In the genomic region with DNA sequence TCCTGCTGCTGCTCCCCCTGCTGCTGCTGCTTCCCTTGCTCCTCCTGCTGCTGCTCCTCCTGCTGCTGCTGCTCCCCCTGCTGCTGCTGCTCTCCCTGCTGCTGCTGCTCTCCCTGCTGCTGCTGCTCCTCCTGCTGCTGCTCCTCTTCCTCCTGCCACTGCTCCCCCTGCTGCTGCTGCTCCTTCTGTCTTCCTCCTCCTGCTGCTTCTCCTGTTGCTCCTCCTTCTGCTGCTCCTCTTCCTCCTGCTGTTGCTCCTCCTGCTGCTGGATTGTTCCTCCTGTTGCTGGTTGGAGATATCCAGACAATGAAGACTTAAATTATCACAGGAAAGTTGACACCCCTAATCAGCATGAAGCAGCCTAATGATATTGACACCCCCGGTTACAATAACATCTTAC, we compare ENCODE assay signal across 1 mouse cellular context.
A peak's percentile ranks its signal among the peaks of the same experiment; 100 is the strongest.
TF ChIP-seq lines count a peak whose summit lies in the region.

No protein-coding gene starts in this region.

TF ChIP-seq in MEL, 35 proteins besides CTCF, POLR2A, EP300 and RAD21:
- no peak for TF ChIP-seq MAZ (IDR thresholded peaks at IDR 0.05; ENCODE audit: low read depth, low read length)
- peak; percentile 40; the same call in 1 of the 2 replicates for TF ChIP-seq SIN3A (IDR thresholded peaks at IDR 0.05; ENCODE audit: low read length)
- TF ChIP-seq CHD1 (IDR thresholded peaks at IDR 0.05; ENCODE audit: low read depth, low read length), result no peak
- TF ChIP-seq BHLHE40 (IDR thresholded peaks at IDR 0.05; ENCODE audit: borderline replicate concordance, low read depth, low read length), result no peak
- TF ChIP-seq MYB (IDR thresholded peaks at IDR 0.05; ENCODE audit: low read depth, low read length), result no peak
- TF ChIP-seq USF1 (IDR thresholded peaks at IDR 0.05; ENCODE audit: low read depth, low read length), result no peak
- no peak for TF ChIP-seq TBP (IDR thresholded peaks at IDR 0.05; ENCODE audit: low read depth, low read length)
- no peak for TF ChIP-seq UBTF (IDR thresholded peaks at IDR 0.05; ENCODE audit: borderline replicate concordance, insufficient read depth, low read depth, low read length)
- TF ChIP-seq ZKSCAN1 (IDR thresholded peaks at IDR 0.05; ENCODE audit: low read depth, low read length), result no peak
- TF ChIP-seq TCF12 (IDR thresholded peaks at IDR 0.05; ENCODE audit: low read depth, low read length), result peak; percentile 38; the same call in 1 of the 2 replicates
- TF ChIP-seq GABPA (IDR thresholded peaks at IDR 0.05; ENCODE audit: low read depth, low read length), result no peak
- no peak for TF ChIP-seq KAT2A (conservative IDR thresholded peaks at IDR 0.05; ENCODE audit: low read depth, low read length)
- TF ChIP-seq NELFE (IDR thresholded peaks at IDR 0.05; ENCODE audit: low read depth, low read length), result no peak
- no peak for TF ChIP-seq SMC3 (IDR thresholded peaks at IDR 0.05; ENCODE audit: low read depth, low read length)
- peak; percentile 29; the same call in 1 of the 2 replicates for TF ChIP-seq GATA1 (IDR thresholded peaks at IDR 0.05; ENCODE audit: low read depth, low read length)
- TF ChIP-seq POLR2AphosphoS5 (IDR thresholded peaks at IDR 0.05; ENCODE audit: borderline replicate concordance, low read depth, low read length), result no peak
- no peak for TF ChIP-seq E2F4 (IDR thresholded peaks at IDR 0.05; ENCODE audit: borderline replicate concordance, low read depth, low read length)
